Mouse (Mus musculus): ENCODE data around the gene Arl11. TPM values are rescaled to one million over a fixed set of nuclear protein-coding genes. Genes with fewer than 3 reads are reported as not detected.
"Not testable (repeated sequence)": the region's sequence is repeated elsewhere in the genome, so short reads cannot be mapped to it uniquely, and the experiment has no call there.

Gene Arl11
- total and polyA plus RNA-seq, 2 experiments from 2014 or later: 0.79 TPM; not detected in 1

GRCm38 (mm10) chr14:61316861-61317260, 7.3 kb downstream of the Arl11 start:
- peak; percentile 65 for TF ChIP-seq CTCF (IDR thresholded peaks at IDR 0.05; ENCODE audit: low read depth)
- no peak for TF ChIP-seq EP300 (IDR thresholded peaks at IDR 0.05; ENCODE audit: low read depth)

GRCm38 (mm10) chr14:61320765-61321164, 11.2 kb downstream of the Arl11 start:
- Histone ChIP-seq H3K36me3 (replicated peaks; ENCODE audit: control insufficient read depth, insufficient read depth, low read length) (no peaks in the 10 kb centered on the region), H3K4me1 (ENCODE audit: control insufficient read depth, insufficient read depth) (no peaks in the 10 kb centered on the region), H3K4me2 (ENCODE audit: low read depth, low read length) (no peak overlapping the region), H3K27ac (ENCODE audit: low read depth) (no peak overlapping the region), H3K4me3 (ENCODE audit: low read depth, low read length) (no peak overlapping the region), H3K9ac (replicated peaks; ENCODE audit: low read depth, low read length) (no peak overlapping the region), H3K27me3 (ENCODE audit: control insufficient read depth, insufficient read depth, low read length) (no peaks in the 10 kb centered on the region), H3K9me3 (replicated peaks; ENCODE audit: control insufficient read depth, low read length) (0 out of 2 replicates have a peak, but pooled peaks cover 7% of the 10 kb centered on the region)
- ATAC-seq (ENCODE audit: insufficient read depth, low read depth): no peak
- 77% methylated on average over 1 of the region's 1 CpGs for WGBS
- TF ChIP-seq EP300 (IDR thresholded peaks at IDR 0.05; ENCODE audit: low read depth) (no peak), CTCF (IDR thresholded peaks at IDR 0.05; ENCODE audit: low read depth) (no peak)
- no peak for DNase-seq (ENCODE audit: low spot score)

More at GRCm38 (mm10) chr14:61316861-61317260, 7.3 kb downstream of the Arl11 start:
- Histone ChIP-seq H3K4me2 (ENCODE audit: low read depth, low read length) (no peak overlapping the region), H3K27ac (ENCODE audit: low read depth) (no peak overlapping the region), H3K36me3 (replicated peaks; ENCODE audit: control insufficient read depth, insufficient read depth, low read length) (no peaks in the 10 kb centered on the region), H3K27me3 (ENCODE audit: control insufficient read depth, insufficient read depth, low read length) (no peaks in the 10 kb centered on the region), H3K4me3 (ENCODE audit: low read depth, low read length) (no peak overlapping the region), H3K9ac (replicated peaks; ENCODE audit: low read depth, low read length) (no peak overlapping the region), H3K4me1 (ENCODE audit: control insufficient read depth, insufficient read depth) (no peaks in the 10 kb centered on the region), H3K9me3 (replicated peaks; ENCODE audit: control insufficient read depth, low read length) (no peaks in the 10 kb centered on the region)
- no peak for ATAC-seq (ENCODE audit: insufficient read depth, low read depth)
- peak; percentile 34 for DNase-seq (ENCODE audit: low spot score)
- 33% methylated on average over 4 of the region's 4 CpGs for WGBS

- Histone ChIP-seq H3K27ac (ENCODE audit: low read depth) (no peak overlapping the region), H3K4me3 (ENCODE audit: low read depth, low read length) (no peak overlapping the region), H3K27me3 (ENCODE audit: control insufficient read depth, insufficient read depth, low read length) (no peaks in the 10 kb centered on the region), H3K9ac (replicated peaks; ENCODE audit: low read depth, low read length) (no peak overlapping the region), H3K36me3 (replicated peaks; ENCODE audit: control insufficient read depth, insufficient read depth, low read length) (no peaks in the 10 kb centered on the region), H3K9me3 (replicated peaks; ENCODE audit: control insufficient read depth, low read length) (0 out of 2 replicates have a peak, but pooled peaks cover 7% of the 10 kb centered on the region), H3K4me2 (ENCODE audit: low read depth, low read length) (no peak overlapping the region), H3K4me1 (ENCODE audit: control insufficient read depth, insufficient read depth) (no peaks in the 10 kb centered on the region)
- 75% methylated on average over 4 of the region's 4 CpGs for WGBS
- TF ChIP-seq CTCF (IDR thresholded peaks at IDR 0.05; ENCODE audit: low read depth): no peak
- no peak for TF ChIP-seq EP300 (IDR thresholded peaks at IDR 0.05; ENCODE audit: low read depth)
- no peak for DNase-seq (ENCODE audit: low spot score)
- no peak for ATAC-seq (ENCODE audit: insufficient read depth, low read depth)
These were observed 11.6 kb downstream of the Arl11 start for GRCm38 (mm10) chr14:61321200-61321599.

- H3K9ac ChIP-seq (replicated peaks; ENCODE audit: low read depth, low read length): no peak overlapping the region
- no peak overlapping the region for H3K4me3 ChIP-seq (ENCODE audit: low read depth, low read length)
- ATAC-seq (ENCODE audit: insufficient read depth, low read depth): no peak
- DNase-seq (ENCODE audit: low spot score): no peak
- H3K4me2 ChIP-seq (ENCODE audit: low read depth, low read length): no peak overlapping the region
- H3K27ac ChIP-seq (ENCODE audit: low read depth): no peak overlapping the region
- no peaks in the 10 kb centered on the region for H3K27me3 ChIP-seq (ENCODE audit: control insufficient read depth, insufficient read depth, low read length)
- H3K4me1 ChIP-seq (ENCODE audit: control insufficient read depth, insufficient read depth): peaks cover 6% of the 10 kb centered on the region; the same call in 1 of the 2 replicates
- WGBS: 87% methylated on average over 1 of the region's 1 CpGs
- H3K9me3 ChIP-seq (replicated peaks; ENCODE audit: control insufficient read depth, low read length): 0 out of 2 replicates have a peak, but pooled peaks cover 7% of the 10 kb centered on the region
- TF ChIP-seq EP300 (IDR thresholded peaks at IDR 0.05; ENCODE audit: low read depth): no peak
- no peak for TF ChIP-seq CTCF (IDR thresholded peaks at IDR 0.05; ENCODE audit: low read depth)
- H3K36me3 ChIP-seq (replicated peaks; ENCODE audit: control insufficient read depth, insufficient read depth, low read length): no peaks in the 10 kb centered on the region
These were observed 13.2 kb downstream of the Arl11 start for GRCm38 (mm10) chr14:61322740-61323139.

- not testable (repeated sequence) for H3K4me3 ChIP-seq (ENCODE audit: low read depth, low read length); H3K9me3 ChIP-seq (replicated peaks; ENCODE audit: control insufficient read depth, low read length); H3K27me3 ChIP-seq (ENCODE audit: control insufficient read depth, insufficient read depth, low read length); H3K9ac ChIP-seq (replicated peaks; ENCODE audit: low read depth, low read length); H3K27ac ChIP-seq (ENCODE audit: low read depth); DNase-seq (ENCODE audit: low spot score); H3K4me2 ChIP-seq (ENCODE audit: low read depth, low read length); ATAC-seq (ENCODE audit: insufficient read depth, low read depth); H3K36me3 ChIP-seq (replicated peaks; ENCODE audit: control insufficient read depth, insufficient read depth, low read length)
- WGBS: 31% methylated on average over 6 of the region's 6 CpGs
- H3K4me1 ChIP-seq (ENCODE audit: control insufficient read depth, insufficient read depth): peaks cover 15% of the 10 kb centered on the region; the same call in 1 of the 2 replicates
These were observed 17.5 kb downstream of the Arl11 start for GRCm38 (mm10) chr14:61327007-61327406.

Data from heart, postnatal 0 days (tissue).